Mouse (Mus musculus) cerebellum, adult 8-10 months (tissue): Measurements from ENCODE around the gene Yeats4.

ENCODE experiments used
- DNase-seq: peaks from one replicate; pipeline ENCODE4 v3.0.0; 2022

Yeats4 gene

DNA sequence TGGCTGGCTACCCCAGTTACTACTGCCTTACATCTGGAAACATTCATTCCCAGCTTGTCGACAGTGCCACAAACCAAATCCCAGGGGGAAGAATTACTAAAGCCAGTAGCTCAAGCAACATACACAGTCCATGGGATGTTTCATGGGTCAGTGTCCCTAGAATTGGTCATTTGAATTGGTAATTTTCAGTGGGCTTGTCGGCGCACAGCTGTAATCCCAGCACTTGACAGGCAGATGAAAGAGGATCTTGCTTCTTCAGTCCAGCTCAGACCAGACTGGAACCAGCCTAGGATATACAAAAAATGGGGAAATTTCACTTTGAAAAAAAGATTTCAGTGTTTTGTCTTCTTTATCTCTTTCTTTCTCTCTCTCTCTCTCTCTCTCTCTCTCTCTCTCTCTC is 24.6 kb downstream of the Yeats4 start:
- no peak for DNase-seq

DNA sequence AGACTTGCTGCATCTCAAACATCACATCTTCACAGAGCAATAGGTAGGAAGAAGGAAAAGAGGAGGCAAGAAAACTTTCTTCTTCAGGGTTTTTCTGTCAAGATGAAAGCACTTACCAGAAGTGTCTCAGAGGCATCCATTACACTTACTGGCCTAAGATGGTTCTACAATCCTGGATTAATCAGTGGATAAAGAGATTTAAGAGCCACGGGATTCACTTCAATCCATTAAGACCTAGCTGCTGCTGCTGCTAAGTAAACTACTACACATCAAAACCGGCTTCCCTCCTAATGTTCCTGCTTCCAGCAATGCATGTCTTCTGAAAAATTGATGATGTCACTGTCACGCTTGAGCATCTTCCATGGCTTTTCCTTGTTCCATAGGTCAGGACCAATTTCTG is 27.6 kb downstream of the Yeats4 start:
- no peak for DNase-seq

DNA sequence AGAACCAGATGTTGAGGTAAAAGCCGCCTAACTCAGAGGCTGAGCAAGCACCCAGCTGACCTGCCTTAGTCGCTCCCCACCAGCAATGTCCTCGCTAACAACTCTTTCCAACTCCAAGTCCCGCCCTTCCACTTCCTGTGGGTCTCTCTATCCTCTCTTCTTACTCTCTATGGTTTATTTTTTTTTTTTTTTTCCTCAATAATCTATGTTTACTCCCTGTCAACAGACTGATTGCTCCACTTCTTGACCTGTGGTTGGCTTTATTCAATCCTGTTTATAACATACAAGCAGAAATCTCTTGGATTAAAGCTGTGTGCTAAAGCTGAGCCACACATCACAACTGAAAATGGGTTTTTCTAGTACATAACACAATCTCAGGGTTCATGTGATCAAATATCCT is 28.6 kb downstream of the Yeats4 start:
- DNase-seq, result no peak

DNA sequence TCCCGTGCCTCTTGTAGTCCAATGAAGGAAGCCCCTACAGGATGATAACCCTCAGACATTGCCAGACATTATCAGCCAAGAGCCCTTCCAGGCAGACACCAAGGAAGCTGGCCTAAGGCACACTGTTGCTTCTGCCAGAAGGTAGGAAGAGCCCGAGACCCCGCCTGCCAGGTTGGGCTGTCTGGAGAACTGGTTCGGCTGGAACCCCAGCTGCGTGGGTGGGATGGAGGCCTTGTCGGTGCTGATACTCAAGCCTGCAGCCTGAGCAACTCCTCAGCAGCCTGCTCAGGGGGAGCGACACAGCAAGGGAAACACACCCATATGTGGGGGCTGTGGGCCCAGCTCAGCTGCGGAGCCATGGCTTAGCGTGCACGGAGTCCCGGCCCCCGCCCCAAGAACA is 29.3 kb downstream of the Yeats4 start:
- DNase-seq, result no peak

DNA sequence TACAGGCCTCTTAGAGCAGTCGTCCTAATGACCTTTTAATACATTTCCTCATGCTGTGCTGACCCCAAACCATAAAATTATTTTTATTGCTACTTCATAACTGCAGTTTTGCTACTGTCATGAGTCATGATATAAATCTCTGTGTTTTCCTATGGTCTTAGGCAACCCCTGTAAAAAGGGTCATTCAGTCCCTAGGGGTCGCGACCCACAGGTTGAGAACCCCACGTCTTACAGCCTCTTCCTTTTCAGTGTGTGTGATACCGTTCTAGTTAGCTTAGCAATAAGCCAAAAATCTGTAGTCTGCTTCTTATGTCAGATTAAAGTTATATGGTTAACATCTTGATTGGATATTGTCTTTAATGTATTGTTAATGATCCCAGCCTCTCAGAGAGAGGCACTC is 30.9 kb downstream of the Yeats4 start:
- no peak for DNase-seq

DNA sequence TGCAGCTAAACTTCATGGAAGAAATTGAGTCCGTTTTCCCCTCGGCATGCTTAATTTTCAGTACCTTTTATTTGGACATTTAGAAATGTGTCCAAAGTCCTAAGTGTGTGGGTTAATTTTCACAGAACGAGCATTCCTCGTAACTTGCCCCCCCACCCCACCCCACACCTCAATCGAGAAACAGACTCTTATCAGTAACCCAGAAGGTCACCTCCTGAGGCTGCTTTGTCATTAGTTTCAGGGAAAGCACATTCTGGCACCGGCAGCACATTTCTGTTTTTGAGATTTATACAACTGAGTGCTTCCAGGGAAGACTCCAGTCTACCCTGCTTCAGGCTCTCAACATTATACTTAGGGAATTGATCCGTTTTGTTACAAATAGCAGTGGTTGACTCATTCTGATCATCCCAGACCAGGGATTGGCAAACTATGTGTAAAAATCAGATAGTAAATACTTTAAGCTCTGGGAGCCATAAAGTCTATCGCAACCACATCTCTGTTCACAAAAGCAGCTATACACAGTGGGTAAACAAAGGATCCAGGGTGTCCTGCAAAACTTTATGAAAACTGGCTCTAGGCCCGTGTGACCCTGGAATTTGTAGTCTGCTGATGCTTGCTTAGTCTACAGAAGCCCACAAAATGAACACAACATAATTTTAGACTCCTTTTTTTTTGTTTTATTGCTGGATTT is 38.8 kb downstream of the Yeats4 start:
- no peak for DNase-seq

DNA sequence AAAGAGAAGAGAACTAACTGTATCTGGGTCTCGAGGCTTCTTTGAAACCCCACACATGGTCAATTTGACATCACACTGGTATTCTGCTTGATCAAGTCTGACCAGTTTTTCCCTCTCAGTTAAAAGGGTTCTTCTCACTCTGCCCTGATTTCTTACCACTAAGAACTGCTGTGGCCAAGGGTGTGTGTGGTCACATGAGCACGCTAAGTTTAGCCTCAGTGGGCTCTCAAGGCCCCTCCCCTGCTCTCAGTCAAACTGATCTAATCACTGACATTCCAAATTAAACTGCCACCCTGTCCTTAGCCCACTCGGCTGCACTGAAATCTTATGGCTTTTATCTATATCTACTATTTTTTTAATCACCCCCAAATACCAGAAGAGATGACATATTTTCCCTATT is 43.2 kb downstream of the Yeats4 start:
- no peak for DNase-seq

DNA sequence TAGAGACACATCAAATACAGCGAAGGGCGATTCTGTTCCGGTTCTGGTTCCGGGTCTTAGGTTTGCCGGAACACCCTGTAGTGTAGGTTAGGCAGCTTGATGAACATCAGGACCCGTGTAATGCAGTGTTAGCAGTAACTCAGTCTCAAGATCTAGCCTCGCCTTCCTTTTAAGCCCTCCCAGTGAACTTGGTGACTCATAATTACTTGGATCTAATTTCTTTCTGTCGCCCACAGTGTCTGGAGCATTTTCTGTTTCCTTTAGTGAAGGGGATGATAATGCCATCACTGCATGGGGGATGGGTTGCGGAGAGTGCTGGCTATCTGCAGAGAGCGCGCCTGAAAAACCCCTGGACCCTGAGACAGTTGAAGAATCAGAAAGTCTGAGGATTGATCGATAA is 49.7 kb downstream of the Yeats4 start:
- no peak for DNase-seq

DNA sequence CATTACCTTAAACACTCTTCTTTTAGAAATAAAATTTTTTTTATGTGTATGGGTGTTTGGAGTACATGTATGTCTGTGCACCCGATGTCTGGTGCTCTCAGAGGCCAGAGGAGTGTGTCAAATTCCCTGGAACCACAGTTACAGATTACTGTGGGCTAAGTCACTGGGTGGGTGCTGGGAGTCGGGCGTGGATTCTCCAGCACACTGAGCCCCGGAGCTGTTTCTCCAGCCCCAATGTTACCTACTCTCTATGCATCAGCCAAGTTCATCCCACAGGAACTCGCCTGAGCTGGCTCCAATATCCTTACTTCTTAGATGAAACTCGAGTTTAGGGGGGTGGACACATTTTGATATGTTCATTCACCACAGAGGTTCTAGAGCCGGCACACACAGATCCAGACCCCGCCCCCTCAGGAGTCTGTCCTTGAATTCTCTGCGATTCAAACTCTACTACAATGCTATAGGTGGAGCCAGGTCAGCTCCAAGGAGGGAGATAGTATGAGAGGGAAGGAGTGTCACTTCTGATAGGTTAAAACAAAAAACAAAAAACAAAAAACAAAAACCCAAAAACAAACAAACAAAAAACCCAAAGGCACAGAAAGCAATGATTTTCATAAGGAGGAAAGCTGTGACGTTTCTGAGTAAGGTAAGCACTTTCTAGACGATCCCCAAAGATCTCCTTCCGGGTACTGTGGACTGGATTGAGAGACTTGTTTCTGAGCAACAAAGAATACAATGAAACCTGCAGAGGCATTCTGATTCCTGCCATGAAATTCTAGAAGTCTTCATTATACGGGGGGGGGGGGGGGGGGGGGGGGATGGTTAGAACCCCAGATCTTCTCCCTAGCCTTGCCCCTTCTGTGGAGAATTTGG is 50.5 kb downstream of the Yeats4 start:
- DNase-seq, result no peak

DNA sequence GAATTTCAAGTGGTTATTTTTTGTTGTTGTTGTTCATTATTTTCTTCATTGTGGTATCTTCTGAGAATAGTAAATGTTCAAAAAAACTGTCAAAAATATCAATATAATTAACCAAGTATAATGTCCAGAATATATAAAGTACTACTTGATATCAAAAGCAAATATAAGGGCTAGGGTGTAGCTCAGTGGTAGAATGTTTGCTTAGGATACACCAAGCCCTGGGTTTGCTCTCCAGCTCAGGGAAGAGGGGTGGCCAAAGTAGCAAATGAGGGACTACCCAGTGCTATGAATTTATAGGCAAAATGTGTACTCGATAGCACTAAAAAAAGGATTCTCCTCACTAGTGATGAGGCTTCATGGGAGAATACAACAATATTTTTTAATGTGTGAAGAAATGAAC is 51.2 kb downstream of the Yeats4 start:
- DNase-seq, result no peak

DNA sequence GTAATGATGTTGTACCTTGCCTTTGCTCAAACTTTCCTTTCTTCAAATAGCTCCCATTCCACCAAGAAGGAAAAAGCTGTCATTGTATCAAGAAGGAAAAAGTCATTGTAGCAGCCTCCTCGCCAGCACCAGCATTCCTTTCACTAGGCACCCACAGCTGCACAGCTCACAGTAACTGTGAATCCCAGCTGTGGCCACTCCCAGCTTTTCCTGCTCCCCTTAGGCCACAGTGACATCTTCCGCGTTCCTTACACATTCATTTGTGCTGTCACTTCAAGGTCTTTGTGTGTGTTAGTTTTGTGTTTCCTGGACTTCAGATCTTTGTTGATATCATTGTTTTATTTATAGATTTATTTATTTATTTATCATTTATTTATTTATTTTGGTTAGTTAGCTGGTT is 52.2 kb downstream of the Yeats4 start:
- DNase-seq, result no peak

DNA sequence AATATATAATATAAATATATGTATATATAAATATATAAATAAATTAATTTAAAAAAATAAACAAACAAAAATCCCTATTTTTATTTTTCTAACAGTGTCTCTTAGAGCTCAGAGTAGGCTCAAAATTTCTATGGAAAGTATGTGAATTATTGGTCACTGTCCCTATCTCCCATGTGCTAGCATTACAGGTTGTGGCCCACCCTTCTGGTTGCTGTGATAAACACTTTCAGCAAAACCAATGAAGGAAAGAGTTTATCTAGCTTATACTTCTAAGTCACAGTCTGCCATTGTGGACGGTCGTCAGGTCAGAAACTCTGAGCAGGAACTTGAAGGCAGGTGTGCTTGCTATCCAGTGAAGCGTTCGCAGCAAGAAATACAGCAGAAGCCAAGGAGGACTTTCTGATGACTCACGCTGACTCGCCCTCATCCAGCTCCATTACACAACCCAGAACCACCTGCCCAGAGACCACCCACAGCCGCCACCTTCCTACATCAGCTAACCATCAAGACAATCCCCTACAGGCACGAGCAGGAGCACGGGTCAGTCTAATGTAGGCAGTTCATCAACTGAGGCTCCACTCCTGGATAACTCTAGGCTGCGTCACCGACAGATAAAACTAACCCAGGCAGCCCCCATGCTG is 57.4 kb downstream of the Yeats4 start:
- no peak for DNase-seq
